8 mouse cellular contexts compared by ENCODE assay signal in the genomic region with DNA sequence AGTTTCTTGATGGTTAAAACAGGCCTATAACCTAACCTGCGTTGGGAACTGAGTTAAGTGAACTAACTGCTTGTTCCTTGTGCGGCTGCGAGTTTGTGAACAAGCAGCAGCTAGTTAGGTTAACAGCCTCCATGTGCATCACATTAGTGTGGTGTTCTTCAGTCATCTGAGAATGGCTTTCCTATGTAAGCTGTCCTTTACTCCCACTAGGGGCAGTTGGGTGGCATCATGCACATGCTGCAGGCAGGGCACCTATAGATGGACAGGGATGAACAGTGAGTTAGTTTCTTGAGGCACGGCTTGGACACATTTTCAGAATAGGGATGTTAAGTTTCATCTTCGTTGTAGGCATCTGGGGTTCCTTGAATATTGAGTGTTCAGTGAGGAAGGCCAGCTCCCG. TPM values are rescaled to one million over a fixed set of nuclear protein-coding genes. Genes with fewer than 3 reads are reported as not detected.
DNase-seq lines count a peak whose midpoint lies in the region; ATAC-seq and TF ChIP-seq lines count a peak whose summit lies in the region.
"Had no signal": no experiment of that assay in that cellular context is flagged by ENCODE, and none has a peak within 500 bp of the region (broad histone marks: within the 10 kb centered on the region; RNA-seq: fewer than 3 reads in every experiment).

No protein-coding gene starts in this region.

- H3K9me3 ChIP-seq in neural tube, embryonic 11.5 days (ENCODE audit: control insufficient read depth, low read length), result no peaks in the 10 kb centered on the region
- H3K9me3 ChIP-seq in forebrain, embryonic 11.5 days (ENCODE audit: control insufficient read depth, low read length), result no peaks in the 10 kb centered on the region
- no peaks in the 10 kb centered on the region for H3K9me3 ChIP-seq in liver, embryonic 14.5 days (ENCODE audit: control insufficient read depth, low read length)

- TF ChIP-seq EP300 in liver, embryonic 14.5 days (IDR thresholded peaks at IDR 0.05; ENCODE audit: low read depth), result no peak

- H3K9ac ChIP-seq in neural tube, embryonic 11.5 days (ENCODE audit: low read length), result peak overlapping the region; percentile 87; the same call in 1 of the 2 replicates
- peak overlapping the region; percentile 95 for H3K9ac ChIP-seq in forebrain, embryonic 11.5 days (ENCODE audit: low read length)
- peak overlapping the region; percentile 90 for H3K9ac ChIP-seq in liver, embryonic 14.5 days (replicated peaks)

- peaks cover 18% of the 10 kb centered on the region for H3K4me1 ChIP-seq in neural tube, embryonic 11.5 days (ENCODE audit: control insufficient read depth, insufficient read depth, low read length)
- peaks cover 12% of the 10 kb centered on the region for H3K4me1 ChIP-seq in forebrain, embryonic 11.5 days (replicated peaks; ENCODE audit: control insufficient read depth, insufficient read depth, low read length)
- peaks cover 8 to 13% of the 10 kb centered on the region in 2 experiments for H3K4me1 ChIP-seq in liver, embryonic 14.5 days (replicated peaks; ENCODE audit: control insufficient read depth in 2 of 2, insufficient read depth in 2 of 2, low read length in 1 of 2)

- H3K36me3 ChIP-seq in neural tube, embryonic 11.5 days (ENCODE audit: control insufficient read depth, insufficient read depth, low read length), result peaks cover 10% of the 10 kb centered on the region
- no peaks in the 10 kb centered on the region; the same call in 1 of the 2 replicates for H3K36me3 ChIP-seq in forebrain, embryonic 11.5 days (ENCODE audit: control insufficient read depth, insufficient read depth, low read length)
- peaks cover 11% of the 10 kb centered on the region for H3K36me3 ChIP-seq in liver, embryonic 14.5 days (replicated peaks; ENCODE audit: control insufficient read depth, insufficient read depth, low read depth)

- WGBS in neural tube, embryonic 11.5 days, result 73% methylated on average over 6 of the region's 6 CpGs
- WGBS in forebrain, embryonic 11.5 days, result 62% methylated on average over 6 of the region's 6 CpGs
- 63% methylated on average over 6 of the region's 6 CpGs for WGBS in liver, embryonic 14.5 days (ENCODE audit: insufficient replicate concordance)

- no peak overlapping the region for H3K27ac ChIP-seq in neural tube, embryonic 11.5 days (ENCODE audit: low read depth, low read length)
- no peak overlapping the region for H3K27ac ChIP-seq in forebrain, embryonic 11.5 days (ENCODE audit: low read depth, low read length)
- H3K27ac ChIP-seq in liver, embryonic 14.5 days, result peak overlapping the region; percentile 55; the same call in 1 of the 2 replicates

- DNase-seq in neural tube, embryonic 11.5 days (ENCODE audit: low spot score), result no peak
- DNase-seq in neural tube, embryonic 10.5 days (ENCODE audit: extremely low spot score, low spot score), result no peak
- DNase-seq in forebrain, embryonic 11.5 days (ENCODE audit: low spot score), result no peak
- no peak for DNase-seq in liver, embryonic 14.5 days (ENCODE audit: low read depth in 3 of 3, low spot score in 3 of 3)
- no peak for DNase-seq in thymus, adult 18-20 months
- DNase-seq in layer of hippocampus, adult 8-10 months (ENCODE audit: low spot score in 2 of 2), result no peak
- DNase-seq: cerebellum, adult 11-12 months had no signal

- no peak for ATAC-seq in neural tube, embryonic 11.5 days (ENCODE audit: insufficient read depth, low FRiP score, low TSS enrichment)
- no peak for ATAC-seq in forebrain, embryonic 11.5 days (replicated peaks; ENCODE audit: low FRiP score)
- no peak for ATAC-seq in liver, embryonic 14.5 days (ENCODE audit: insufficient read depth)
- ATAC-seq in CD4-positive, CD25-positive, alpha-beta regulatory T cell, adult 4 months, result no peak

- H3K4me3 ChIP-seq in neural tube, embryonic 11.5 days (ENCODE audit: low read depth, low read length), result peak overlapping the region; percentile 98
- H3K4me3 ChIP-seq in forebrain, embryonic 11.5 days (ENCODE audit: low read depth, low read length), result peak overlapping the region; percentile 56
- peak overlapping the region; percentile 70 to 87 for H3K4me3 ChIP-seq in liver, embryonic 14.5 days (ENCODE audit: insufficient read depth in 1 of 2, low read depth in 2 of 2, low read length in 2 of 2)

- peak overlapping the region; percentile 93 for H3K4me2 ChIP-seq in neural tube, embryonic 11.5 days (ENCODE audit: low read depth)
- peak overlapping the region; percentile 96 for H3K4me2 ChIP-seq in forebrain, embryonic 11.5 days (ENCODE audit: low read depth, low read length, severe bottlenecking)
- peak overlapping the region; percentile 78 for H3K4me2 ChIP-seq in liver, embryonic 14.5 days (ENCODE audit: low read depth)

- H3K27me3 ChIP-seq in neural tube, embryonic 11.5 days (ENCODE audit: control insufficient read depth, insufficient read depth, low read length), result no peaks in the 10 kb centered on the region
- no peaks in the 10 kb centered on the region for H3K27me3 ChIP-seq in forebrain, embryonic 11.5 days (ENCODE audit: control insufficient read depth, insufficient read depth, low read length)
- no peaks in the 10 kb centered on the region for H3K27me3 ChIP-seq in liver, embryonic 14.5 days (ENCODE audit: control insufficient read depth, insufficient read depth, low read length)

- peak; percentile 32 for TF ChIP-seq CTCF in liver, embryonic 14.5 days (IDR thresholded peaks at IDR 0.05; ENCODE audit: low read depth)

RNA-seq across cellular contexts. Expression of gene Vps9d1, which starts 1.0 kb away (rescaled TPM):
- polyA plus RNA-seq in neural tube, embryonic 11.5 days (2014; fragmentation: Nextera tagmentation; extraction: Ambion mirVana), result 26.4 and 29.7 TPM in 2 replicates
- polyA plus RNA-seq in forebrain, embryonic 11.5 days (2014; fragmentation: Nextera tagmentation; extraction: Ambion mirVana), result 27.3 and 29.6 TPM in 2 replicates
- 7.8 and 8.5 TPM in 2 replicates for polyA plus RNA-seq in liver, embryonic 14.5 days (2012; rRNA removed)
- 2.4 and 3.8 TPM in 2 replicates for polyA plus RNA-seq in liver, embryonic 14.5 days (2014; fragmentation: Nextera tagmentation; extraction: Ambion mirVana)
- 10 to 100 TPM in 1 of 2 experiments, 1 to 10 TPM in 1; 9.1 to 10.1 TPM for polyA plus RNA-seq in CD4-positive, CD25-positive, alpha-beta regulatory T cell, adult 4 months (2017; shearing (Covaris generic))
- 10 to 100 TPM; 52.1 to 63.9 (median 58.9) TPM for total RNA-seq in layer of hippocampus, adult 8-10 months (2022)

RNA-seq across cellular contexts. Expression of gene Zfp276, which starts 1.2 kb away (rescaled TPM):
- polyA plus RNA-seq in neural tube, embryonic 11.5 days (2014; fragmentation: Nextera tagmentation; extraction: Ambion mirVana), result 25.1 and 26.0 TPM in 2 replicates
- polyA plus RNA-seq in forebrain, embryonic 11.5 days (2014; fragmentation: Nextera tagmentation; extraction: Ambion mirVana), result 25.1 and 26.5 TPM in 2 replicates
- polyA plus RNA-seq in liver, embryonic 14.5 days (2012; rRNA removed), result 8.4 and 8.9 TPM in 2 replicates
- 4.7 and 5.9 TPM in 2 replicates for polyA plus RNA-seq in liver, embryonic 14.5 days (2014; fragmentation: Nextera tagmentation; extraction: Ambion mirVana)
- polyA plus RNA-seq in CD4-positive, CD25-positive, alpha-beta regulatory T cell, adult 4 months (2017; shearing (Covaris generic)), result 1 to 10 TPM; 5.1 to 7.3 TPM
- 10 to 100 TPM; 21.0 to 27.4 (median 24.2) TPM for total RNA-seq in layer of hippocampus, adult 8-10 months (2022)

RNA-seq across cellular contexts. Expression of gene Spata2l, which starts 19.1 kb away (rescaled TPM):
- 2.7 and 3.1 TPM in 2 replicates for polyA plus RNA-seq in neural tube, embryonic 11.5 days (2014; fragmentation: Nextera tagmentation; extraction: Ambion mirVana)
- 1.8 and 2.0 TPM in 2 replicates for polyA plus RNA-seq in forebrain, embryonic 11.5 days (2014; fragmentation: Nextera tagmentation; extraction: Ambion mirVana)
- polyA plus RNA-seq in liver, embryonic 14.5 days (2012; rRNA removed), result 0.87 and 0.92 TPM in 2 replicates
- polyA plus RNA-seq in liver, embryonic 14.5 days (2014; fragmentation: Nextera tagmentation; extraction: Ambion mirVana), result 1.5 TPM in 2 replicates
- polyA plus RNA-seq in CD4-positive, CD25-positive, alpha-beta regulatory T cell, adult 4 months (2017; shearing (Covaris generic)), result 1 to 10 TPM; 6.0 to 9.2 TPM
- 10 to 100 TPM; 55.1 to 69.3 (median 61.5) TPM for total RNA-seq in layer of hippocampus, adult 8-10 months (2022)

RNA-seq across cellular contexts. Expression of gene Cdk10, which starts 30.5 kb away (rescaled TPM):
- polyA plus RNA-seq in neural tube, embryonic 11.5 days (2014; fragmentation: Nextera tagmentation; extraction: Ambion mirVana), result 35.5 and 35.7 TPM in 2 replicates
- 36.0 and 36.6 TPM in 2 replicates for polyA plus RNA-seq in forebrain, embryonic 11.5 days (2014; fragmentation: Nextera tagmentation; extraction: Ambion mirVana)
- polyA plus RNA-seq in liver, embryonic 14.5 days (2012; rRNA removed), result 15.4 and 16.3 TPM in 2 replicates
- 7.2 and 10.1 TPM in 2 replicates for polyA plus RNA-seq in liver, embryonic 14.5 days (2014; fragmentation: Nextera tagmentation; extraction: Ambion mirVana)
- polyA plus RNA-seq in CD4-positive, CD25-positive, alpha-beta regulatory T cell, adult 4 months (2017; shearing (Covaris generic)), result 10 to 100 TPM; 21.0 to 32.5 TPM
- total RNA-seq in layer of hippocampus, adult 8-10 months (2022), result 100 to 1,000 TPM in 1 of 4 experiments, 10 to 100 TPM in 3; 84.5 to 112 (median 94.1) TPM

RNA-seq across cellular contexts. Expression of gene Spata33, which starts 42.5 kb away (rescaled TPM):
- polyA plus RNA-seq in neural tube, embryonic 11.5 days (2014; fragmentation: Nextera tagmentation; extraction: Ambion mirVana), result 6.0 and 9.5 TPM in 2 replicates
- 5.9 and 6.0 TPM in 2 replicates for polyA plus RNA-seq in forebrain, embryonic 11.5 days (2014; fragmentation: Nextera tagmentation; extraction: Ambion mirVana)
- 0.21 and 0.60 TPM in 2 replicates for polyA plus RNA-seq in liver, embryonic 14.5 days (2012; rRNA removed)
- 0.08 and 0.16 TPM in 2 replicates for polyA plus RNA-seq in liver, embryonic 14.5 days (2014; fragmentation: Nextera tagmentation; extraction: Ambion mirVana)
- not detected for polyA plus RNA-seq in CD4-positive, CD25-positive, alpha-beta regulatory T cell, adult 4 months (2017; shearing (Covaris generic))
- 1 to 10 TPM; 5.5 to 9.7 (median 6.6) TPM for total RNA-seq in layer of hippocampus, adult 8-10 months (2022)
